Mouse (Mus musculus): Measurements from ENCODE around the gene Lnpk.

Gene Lnpk

GRCm38 (mm10) chr2:74490186-74490585 is 89.0 kb downstream of the Lnpk start:
- no peak for DNase-seq (ENCODE audit: low read depth)

GRCm38 (mm10) chr2:74488443-74488842 is 90.8 kb downstream of the Lnpk start:
- no peak for DNase-seq (ENCODE audit: low read depth)

- no peak for DNase-seq (ENCODE audit: low read depth)
Measured at GRCm38 (mm10) chr2:74482651-74483050, 96.6 kb downstream of the Lnpk start.

- no peak for DNase-seq (ENCODE audit: low read depth)
Measured at GRCm38 (mm10) chr2:74482086-74482485, 97.1 kb downstream of the Lnpk start.
